Mouse (Mus musculus) kidney, adult 2 months (tissue): ENCODE data around the gene Syt8. TPM values are rescaled to one million over a fixed set of nuclear protein-coding genes. Genes with fewer than 3 reads are reported as not detected.

ENCODE experiments used
- DNase-seq: peaks from one replicate; pipeline ENCODE4 v3.0.0; 2021
- H3K27ac ChIP-seq: fragments of 200-500 bp; 2 replicates; pipeline ENCODE4 v1.5.1; 2012; ENCODE audit warnings: low read depth, low read length, control low read depth, inconsistent platforms; ENCODE audit not compliant: insufficient read depth
- H3K27me3 ChIP-seq: fragments of 200-500 bp; replicated peaks from 2 replicates; pipeline ENCODE4 v1.6.1; 2012; ENCODE audit warnings: mild to moderate bottlenecking, moderate library complexity, low read length, inconsistent platforms; ENCODE audit not compliant: control insufficient read depth, insufficient read depth
- H3K36me3 ChIP-seq: fragments of 200-500 bp; 2 replicates; pipeline ENCODE4 v1.6.1; 2012; ENCODE audit warnings: mild to moderate bottlenecking, moderate library complexity, low read length, inconsistent platforms; ENCODE audit not compliant: control insufficient read depth, insufficient read depth
- H3K4me1 ChIP-seq: fragments of 200-500 bp; 2 replicates; pipeline ENCODE4 v1.6.1; 2011; ENCODE audit warnings: low read length; ENCODE audit not compliant: control insufficient read depth, insufficient read depth
- H3K4me3 ChIP-seq: fragments of 200-500 bp; 2 replicates; pipeline ENCODE4 v1.5.1; 2011; ENCODE audit warnings: mild to moderate bottlenecking, low read depth, low read length, control low read depth; ENCODE audit not compliant: insufficient read depth
- CTCF ChIP-seq: fragments of 200-500 bp; conservative IDR thresholded peaks from 2 replicates; pipeline ENCODE4 v1.5.1; 2011; ENCODE audit warnings: low read depth, mild to moderate bottlenecking, control low read depth, low read length, moderate library complexity, mixed read lengths; ENCODE audit not compliant: insufficient read depth, insufficient read length
- POLR2A ChIP-seq: fragments of 200-500 bp; IDR thresholded peaks from one replicate; pipeline ENCODE4 v1.6.1; 2011; ENCODE audit warnings: low read depth, low read length, control low read depth
- WGBS: fragments of 180-500 bp; shearing (Covaris S2); methylation state at CpG from one replicate; pipeline ENCODE4 v1.1.7; 2018; 5-methylcytosine and 5-hydroxymethylcytosine counted together
- polyA plus RNA-seq: library from polyadenylated mRNA; depleted of rRNA; stranded (reverse); fragments of >200 nt; gene quantifications from 2 replicates; pipeline ENCODE4 v1.2.3, GENCODE M21; 2012

The Syt8 gene
- polyA plus RNA-seq, 1 experiment, result 1.8 TPM

- DNase-seq, result no peak
- WGBS, result 57% methylated on average over 7 of the region's 7 CpGs
- Histone ChIP-seq H3K27ac (no peak overlapping the region), H3K4me3 (no peak overlapping the region), H3K4me1 (no peaks in the 10 kb centered on the region), H3K27me3 (no peaks in the 10 kb centered on the region), H3K36me3 (no peaks in the 10 kb centered on the region)
- TF ChIP-seq CTCF (no peak), POLR2A (no peak)
Measured at GRCm38 (mm10) chr7:142470171-142470691, 35.6 kb downstream of the Syt8 start.

GRCm38 (mm10) chr7:142470808-142471413 is 36.3 kb downstream of the Syt8 start:
- no peaks in the 10 kb centered on the region for H3K4me1 ChIP-seq
- 13% methylated on average over 4 of the region's 4 CpGs for WGBS

GRCm38 (mm10) chr7:142471414-142471861 is 36.8 kb downstream of the Syt8 start:
- DNase-seq, result no peak
- Histone ChIP-seq H3K36me3 (no peaks in the 10 kb centered on the region), H3K27ac (no peak overlapping the region), H3K4me1 (no peaks in the 10 kb centered on the region), H3K4me3 (no peak overlapping the region), H3K27me3 (no peaks in the 10 kb centered on the region)
- whole genome bisulfite sequencing, result 62% methylated on average over 6 of the region's 6 CpGs
- TF ChIP-seq CTCF (no peak), POLR2A (no peak)

More at GRCm38 (mm10) chr7:142470808-142471413, 36.3 kb downstream of the Syt8 start:
- Histone ChIP-seq H3K36me3 (no peaks in the 10 kb centered on the region), H3K27ac (no peak overlapping the region), H3K27me3 (no peaks in the 10 kb centered on the region), H3K4me3 (no peak overlapping the region)
- no peak for DNase-seq
- TF ChIP-seq POLR2A, result no peak

- DNase-seq, result no peak
Measured at GRCm38 (mm10) chr7:142471884-142472570, 37.4 kb downstream of the Syt8 start.

GRCm38 (mm10) chr7:142472936-142473335 is 38.3 kb downstream of the Syt8 start:
- TF ChIP-seq CTCF, result no peak
- no peak for TF ChIP-seq POLR2A
- DNase-seq, result no peak
- Histone ChIP-seq H3K27ac (no peak overlapping the region), H3K36me3 (no peaks in the 10 kb centered on the region), H3K4me3 (no peak overlapping the region), H3K4me1 (no peaks in the 10 kb centered on the region), H3K27me3 (no peaks in the 10 kb centered on the region)
- 88% methylated on average over 4 of the region's 4 CpGs for WGBS

More at GRCm38 (mm10) chr7:142471884-142472570, 37.4 kb downstream of the Syt8 start:
- TF ChIP-seq CTCF, result no peak
- no peak for TF ChIP-seq POLR2A
- Histone ChIP-seq H3K27me3 (no peaks in the 10 kb centered on the region), H3K4me3 (no peak overlapping the region), H3K36me3 (no peaks in the 10 kb centered on the region), H3K4me1 (no peaks in the 10 kb centered on the region), H3K27ac (no peak overlapping the region)
- WGBS, result 48% methylated on average over 15 of the region's 15 CpGs

- H3K36me3 ChIP-seq, result no peaks in the 10 kb centered on the region
- TF ChIP-seq POLR2A (no peak), CTCF (no peak)
- H3K27me3 ChIP-seq, result no peaks in the 10 kb centered on the region
- no peaks in the 10 kb centered on the region for H3K4me1 ChIP-seq
- H3K27ac ChIP-seq, result no peak overlapping the region
- WGBS, result 87% methylated on average over 2 of the region's 2 CpGs
- DNase-seq, result no peak
- no peak overlapping the region for H3K4me3 ChIP-seq
Measured at GRCm38 (mm10) chr7:142473476-142473875, 38.8 kb downstream of the Syt8 start.

GRCm38 (mm10) chr7:142474799-142475198 is 40.1 kb downstream of the Syt8 start:
- Histone ChIP-seq H3K4me1 (no peaks in the 10 kb centered on the region), H3K27ac (no peak overlapping the region), H3K4me3 (no peak overlapping the region), H3K27me3 (no peaks in the 10 kb centered on the region), H3K36me3 (no peaks in the 10 kb centered on the region)
- no peak for TF ChIP-seq CTCF
- no peak for TF ChIP-seq POLR2A
- 54% methylated on average over 14 of the region's 14 CpGs for WGBS
- DNase-seq, result no peak
